49 mouse cellular contexts compared by ENCODE assay signal in the genomic region with DNA sequence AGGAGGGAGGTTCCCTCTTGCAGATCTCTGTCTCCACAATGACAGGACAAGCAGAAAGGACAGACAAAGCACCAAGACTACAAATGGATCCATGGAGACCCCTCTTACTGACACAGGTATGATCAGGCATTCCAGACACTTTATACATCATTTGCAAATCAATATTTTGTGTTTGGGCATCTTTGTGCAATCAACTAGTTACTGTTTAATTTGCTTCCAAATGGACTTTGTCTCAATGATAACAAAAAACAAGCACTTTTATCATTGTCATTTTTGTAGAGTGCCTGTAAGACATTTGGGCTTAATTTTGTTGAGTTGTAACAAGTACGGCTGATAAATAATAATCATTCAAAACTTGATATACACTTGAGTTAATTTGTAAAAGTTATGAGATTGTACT. TPM values are rescaled to one million over a fixed set of nuclear protein-coding genes. Genes with fewer than 3 reads are reported as not detected.
"Had no signal": no experiment of that assay in that cellular context is flagged by ENCODE, and none has a peak within 500 bp of the region (broad histone marks: within the 10 kb centered on the region; RNA-seq: fewer than 3 reads in every experiment).

A gene (minus strand): TSS at position 114 of the 400 bp plus-strand sequence.

- ATAC-seq: hindbrain, embryonic 16.5 days; hindbrain, postnatal 0 days; inflammation-experienced regulatory T-cells, adult 6 months; intestine, embryonic 15.5 days; intestine, embryonic 16.5 days; intestine, postnatal 0 days had no signal

- DNase-seq: heart, postnatal 10 days; heart, postnatal 14 days; heart, postnatal 36 days; heart, postnatal 4 days; kidney, adult 11 months; kidney, adult 18-20 months; kidney, adult 2 months; kidney, adult 8-10 months; kidney, adult 9 months; kidney, postnatal 10 days; kidney, postnatal 14 days; kidney, postnatal 25 days; kidney, postnatal 36 days; kidney, postnatal 4 days; layer of hippocampus, adult 9-11 months; layer of hippocampus, postnatal 36 days had no signal

- H3K36me3 ChIP-seq: heart, embryonic 10.5 days; heart, embryonic 12.5 days; heart, embryonic 13.5 days; heart, embryonic 15.5 days; hindbrain, embryonic 10.5 days; hindbrain, embryonic 12.5 days; hindbrain, embryonic 13.5 days; hindbrain, embryonic 15.5 days; intestine, embryonic 15.5 days; kidney, embryonic 15.5 days had no signal

- H3K4me3 ChIP-seq: heart, embryonic 10.5 days; heart, embryonic 12.5 days; heart, embryonic 13.5 days; heart, embryonic 15.5 days; hindbrain, embryonic 10.5 days; hindbrain, embryonic 12.5 days; hindbrain, embryonic 13.5 days; hindbrain, embryonic 15.5 days; intestine, embryonic 15.5 days; kidney, embryonic 15.5 days; layer of hippocampus, adult 2 months had no signal

- H3K27ac ChIP-seq: heart, embryonic 10.5 days; heart, embryonic 13.5 days; heart, embryonic 15.5 days; hindbrain, embryonic 10.5 days; hindbrain, embryonic 12.5 days; hindbrain, embryonic 13.5 days; hindbrain, embryonic 14.5 days; hindbrain, embryonic 15.5 days; hindbrain, postnatal 0 days; intestine, embryonic 15.5 days; kidney, embryonic 15.5 days; kidney, postnatal 0 days; layer of hippocampus, adult 2 months had no signal

- H3K4me2 ChIP-seq: heart, embryonic 11.5 days; heart, embryonic 12.5 days; heart, embryonic 13.5 days; heart, embryonic 15.5 days; hindbrain, embryonic 12.5 days; hindbrain, embryonic 13.5 days; hindbrain, embryonic 14.5 days; hindbrain, embryonic 15.5 days; intestine, embryonic 15.5 days; kidney, embryonic 15.5 days had no signal

- H3K9me3 ChIP-seq: heart, embryonic 15.5 days had no signal

- H3K27me3 ChIP-seq: heart, embryonic 12.5 days; heart, embryonic 13.5 days; heart, embryonic 15.5 days; hindbrain, embryonic 12.5 days; hindbrain, embryonic 13.5 days; hindbrain, embryonic 15.5 days; intestine, embryonic 15.5 days; kidney, embryonic 15.5 days had no signal

- H3K9ac ChIP-seq: heart, embryonic 12.5 days; heart, embryonic 13.5 days; heart, embryonic 15.5 days; hindbrain, embryonic 12.5 days; hindbrain, embryonic 13.5 days; hindbrain, embryonic 14.5 days; hindbrain, embryonic 15.5 days; intestine, embryonic 15.5 days; kidney, embryonic 15.5 days had no signal

- H3K4me1 ChIP-seq: heart, embryonic 10.5 days; heart, embryonic 12.5 days; heart, embryonic 13.5 days; heart, embryonic 15.5 days; hindbrain, embryonic 10.5 days; hindbrain, embryonic 12.5 days; hindbrain, embryonic 13.5 days; hindbrain, embryonic 15.5 days; intestine, embryonic 15.5 days; kidney, embryonic 15.5 days had no signal

RNA-seq across cellular contexts. Expression of the gene that starts here (rescaled TPM):
- total RNA-seq: heart, adult 8-10 months; heart, postnatal 10 days; heart, postnatal 14 days; heart, postnatal 25 days; heart, postnatal 36 days; heart, postnatal 4 days; hematopoietic stem cell, adult 5-6 weeks; hindbrain, postnatal 0 days; layer of hippocampus, adult 18-20 months; layer of hippocampus, adult 2 months; layer of hippocampus, adult 8-10 months; layer of hippocampus, postnatal 10 days; layer of hippocampus, postnatal 14 days; layer of hippocampus, postnatal 25 days; layer of hippocampus, postnatal 36 days had no signal
- polyA plus RNA-seq: heart, embryonic 11.5 days; heart, embryonic 12.5 days; heart, embryonic 13.5 days; heart, embryonic 14.5 days; heart, embryonic 15.5 days; heart, embryonic 16.5 days; heart, postnatal 0 days; hindbrain, embryonic 10.5 days; hindbrain, embryonic 11.5 days; hindbrain, embryonic 12.5 days; hindbrain, embryonic 13.5 days; hindbrain, embryonic 14.5 days; hindbrain, embryonic 15.5 days; hindbrain, embryonic 16.5 days; hindbrain, postnatal 0 days; inflammation-experienced regulatory T-cells, adult 6 months; kidney, adult 2 months; kidney, embryonic 14.5 days; kidney, embryonic 15.5 days; kidney, embryonic 16.5 days; kidney, postnatal 0 days had no signal
